Mouse (Mus musculus) neural tube, embryonic 14.5 days (tissue): Measurements from ENCODE around the gene Cyp4v3. TPM values are rescaled to one million over a fixed set of nuclear protein-coding genes. Genes with fewer than 3 reads are reported as not detected.

Experiments
- ATAC-seq: fragments of 200-750 bp; cut with Nextera tagmentation; 2 replicates; pipeline ENCODE4 v1.8.0; 2017; ENCODE audit warnings: low read depth, mild to moderate bottlenecking, moderate TSS enrichment, moderate library complexity
- H3K27ac ChIP-seq: fragments of 300-500 bp; sonication (generic); 2 replicates; pipeline ENCODE4 v1.5.1; 2014; ENCODE audit warnings: low read depth, mild to moderate bottlenecking, control low read depth, low read length, moderate library complexity, mixed read lengths
- H3K27me3 ChIP-seq: fragments of 300-500 bp; sonication (generic); 2 replicates; pipeline ENCODE4 v1.6.1; 2014; ENCODE audit warnings: low read length; ENCODE audit not compliant: control insufficient read depth, insufficient read depth
- H3K36me3 ChIP-seq: fragments of 300-500 bp; sonication (generic); 2 replicates; pipeline ENCODE4 v1.6.1; 2014; ENCODE audit warnings: low read length, mixed read lengths; ENCODE audit not compliant: control insufficient read depth, insufficient read depth
- H3K4me1 ChIP-seq: fragments of 300-500 bp; sonication (generic); 2 replicates; pipeline ENCODE4 v1.6.1; 2014; ENCODE audit warnings: low read length; ENCODE audit not compliant: control insufficient read depth, insufficient read depth
- H3K4me2 ChIP-seq: fragments of 300-500 bp; sonication (generic); 2 replicates; pipeline ENCODE4 v1.6.1; 2014; ENCODE audit warnings: mild to moderate bottlenecking, low read depth, low read length, control low read depth
- H3K4me3 ChIP-seq: fragments of 300-500 bp; sonication (generic); 2 replicates; pipeline ENCODE4 v1.5.1; 2014; ENCODE audit warnings: low read depth, low read length, control low read depth, mixed read lengths
- H3K9ac ChIP-seq: fragments of 300-500 bp; sonication (generic); replicated peaks from 2 replicates; pipeline ENCODE4 v1.6.1; 2014; ENCODE audit warnings: low read depth, mild to moderate bottlenecking, control low read depth, low read length, mixed read lengths
- H3K9me3 ChIP-seq: fragments of 300-500 bp; sonication (generic); 2 replicates; pipeline ENCODE4 v1.6.1; 2016; ENCODE audit warnings: low read length; ENCODE audit not compliant: control insufficient read depth
- WGBS: fragments of 180-500 bp; shearing (Covaris S2); extraction: QIAGEN DNeasy Blood & Tissue Kit; methylation state at CpG from one replicate; pipeline ENCODE4 v1.1.7; 2014; 5-methylcytosine and 5-hydroxymethylcytosine counted together
- polyA plus RNA-seq: library from polyadenylated mRNA; unstranded; fragments of >200 nt; fragmentation: Nextera tagmentation; extraction: Ambion mirVana; gene quantifications from 2 replicates; pipeline ENCODE4 v1.2.1, GENCODE M21; 2014

The Cyp4v3 gene
- polyA plus RNA-seq, 1 experiment from 2014 or later: 2.4 TPM

- H3K4me1 ChIP-seq: no peaks in the 10 kb centered on the region
- H3K27me3 ChIP-seq: no peaks in the 10 kb centered on the region
- no peak overlapping the region for H3K4me2 ChIP-seq
- H3K36me3 ChIP-seq: no peaks in the 10 kb centered on the region
- ATAC-seq: no peak
- H3K27ac ChIP-seq: no peak overlapping the region
- H3K9ac ChIP-seq: no peak overlapping the region
- no peak overlapping the region for H3K4me3 ChIP-seq
- WGBS: 84% methylated on average over 4 of the region's 4 CpGs
- H3K9me3 ChIP-seq: no peaks in the 10 kb centered on the region
Observed at GRCm38 (mm10) chr8:45267611-45268391, 65.2 kb downstream of the Cyp4v3 start.

GRCm38 (mm10) chr8:45266993-45267392 lies 66.0 kb downstream of the Cyp4v3 start:
- Histone ChIP-seq H3K27me3 (no peaks in the 10 kb centered on the region), H3K4me3 (no peak overlapping the region), H3K36me3 (no peaks in the 10 kb centered on the region), H3K9ac (no peak overlapping the region), H3K4me1 (no peaks in the 10 kb centered on the region), H3K4me2 (no peak overlapping the region), H3K27ac (no peak overlapping the region), H3K9me3 (no peaks in the 10 kb centered on the region)
- ATAC-seq: no peak
- whole genome bisulfite sequencing: 71% methylated on average over 8 of the region's 8 CpGs

- 86% methylated on average over 4 of the region's 4 CpGs for WGBS
- no peak for ATAC-seq
Observed at GRCm38 (mm10) chr8:45264918-45265317, 68.1 kb downstream of the Cyp4v3 start.

GRCm38 (mm10) chr8:45262851-45263250 lies 70.2 kb downstream of the Cyp4v3 start:
- Histone ChIP-seq H3K9me3 (no peaks in the 10 kb centered on the region), H3K4me3 (no peak overlapping the region), H3K27me3 (no peaks in the 10 kb centered on the region), H3K4me2 (no peak overlapping the region), H3K9ac (no peak overlapping the region), H3K36me3 (no peaks in the 10 kb centered on the region), H3K27ac (no peak overlapping the region), H3K4me1 (no peaks in the 10 kb centered on the region)
- WGBS: 92% methylated on average over 3 of the region's 3 CpGs
- no peak for ATAC-seq

More at GRCm38 (mm10) chr8:45264918-45265317, 68.1 kb downstream of the Cyp4v3 start:
- Histone ChIP-seq H3K27ac (no peak overlapping the region), H3K4me2 (no peak overlapping the region), H3K4me3 (no peak overlapping the region), H3K9ac (no peak overlapping the region), H3K4me1 (no peaks in the 10 kb centered on the region), H3K27me3 (no peaks in the 10 kb centered on the region), H3K9me3 (no peaks in the 10 kb centered on the region), H3K36me3 (no peaks in the 10 kb centered on the region)

- WGBS: 86% methylated on average over 10 of the region's 10 CpGs
- H3K27ac ChIP-seq: no peak within 1 kb of the TSS
- no peaks in the 10 kb centered on the region for H3K4me1 ChIP-seq
- no peak for ATAC-seq
- no peaks in the 10 kb centered on the region for H3K9me3 ChIP-seq
- no peaks in the 10 kb centered on the region for H3K27me3 ChIP-seq
- no peaks in the 10 kb centered on the region for H3K36me3 ChIP-seq
- no peak within 1 kb of the TSS for H3K9ac ChIP-seq
- no peak within 1 kb of the TSS for H3K4me2 ChIP-seq
- no peak within 1 kb of the TSS for H3K4me3 ChIP-seq
Observed at GRCm38 (mm10) chr8:45261920-45262319, 71.1 kb downstream of the Cyp4v3 start, which contains the start of gene F11. Gene F11, minus strand, starts transcription at chr8:45262031.

- H3K36me3 ChIP-seq: no peaks in the 10 kb centered on the region
- H3K4me2 ChIP-seq: no peak overlapping the region
- 77% methylated on average over 8 of the region's 8 CpGs for WGBS
- H3K4me3 ChIP-seq: no peak overlapping the region
- no peaks in the 10 kb centered on the region for H3K9me3 ChIP-seq
- no peaks in the 10 kb centered on the region for H3K27me3 ChIP-seq
- no peak for ATAC-seq
- H3K4me1 ChIP-seq: no peaks in the 10 kb centered on the region
- H3K9ac ChIP-seq: no peak overlapping the region
- H3K27ac ChIP-seq: no peak overlapping the region
Observed at GRCm38 (mm10) chr8:45258421-45258820, 74.6 kb downstream of the Cyp4v3 start.

- Histone ChIP-seq H3K27me3 (no peaks in the 10 kb centered on the region), H3K27ac (no peak overlapping the region)
Observed at GRCm38 (mm10) chr8:45255040-45255439, 78.0 kb downstream of the Cyp4v3 start.

More at GRCm38 (mm10) chr8:45255040-45255439, 78.0 kb downstream of the Cyp4v3 start:
- WGBS: 77% methylated on average over 12 of the region's 12 CpGs
- no peak overlapping the region for H3K9ac ChIP-seq
- no peak overlapping the region for H3K4me2 ChIP-seq
- no peaks in the 10 kb centered on the region for H3K4me1 ChIP-seq
- H3K4me3 ChIP-seq: no peak overlapping the region
- no peak for ATAC-seq
- no peaks in the 10 kb centered on the region for H3K9me3 ChIP-seq
- H3K36me3 ChIP-seq: no peaks in the 10 kb centered on the region

Other genes starting within 250 kb of the Cyp4v3 start
- not detected in 2 replicates for gene F11, start 71.2 kb downstream of the Cyp4v3 start, polyA plus RNA-seq
- gene Klkb1, start 38.4 kb downstream of the Cyp4v3 start, polyA plus RNA-seq: 0.09 and 0.13 TPM in 2 replicates
- not detected in 2 replicates for gene Gm45753, start 24.8 kb downstream of the Cyp4v3 start, polyA plus RNA-seq
- 10.0 and 11.1 TPM in 2 replicates for gene Fam149a, start 49.1 kb upstream of the Cyp4v3 start, polyA plus RNA-seq
- gene Tlr3, start 77.9 kb upstream of the Cyp4v3 start, polyA plus RNA-seq: 0.75 and 0.89 TPM in 2 replicates
- gene Sorbs2, start 174.6 kb upstream of the Cyp4v3 start, polyA plus RNA-seq: 76.2 and 83.2 TPM in 2 replicates